Mouse (Mus musculus) erythroblast, embryonic 14.5 days (primary cell): ENCODE measurements around the gene Cul7. TPM values are rescaled to one million over a fixed set of nuclear protein-coding genes. Genes with fewer than 3 reads are reported as not detected.
A peak's percentile ranks its signal among the peaks of the same experiment; 100 is the strongest.

Experiments
- H3K27me3 ChIP-seq: 2 replicates; pipeline ENCODE4 v1.6.1; 2012; ENCODE audit warnings: inconsistent platforms; ENCODE audit not compliant: control insufficient read depth
- H3K36me3 ChIP-seq: 2 replicates; pipeline ENCODE4 v1.6.1; 2012; ENCODE audit warnings: mild to moderate bottlenecking, inconsistent platforms; ENCODE audit not compliant: control insufficient read depth
- H3K4me1 ChIP-seq: 2 replicates; pipeline ENCODE4 v1.6.1; 2012; ENCODE audit warnings: inconsistent platforms; ENCODE audit not compliant: control insufficient read depth
- H3K4me3 ChIP-seq: replicated peaks from 2 replicates; pipeline ENCODE3; 2012; ENCODE audit warnings: moderate library complexity, mild to moderate bottlenecking, inconsistent platforms
- H3K9me3 ChIP-seq: 2 replicates; pipeline ENCODE4 v1.6.1; 2012; ENCODE audit warnings: low read length, inconsistent platforms, mixed read lengths; ENCODE audit not compliant: control insufficient read depth
- GATA1 ChIP-seq: IDR thresholded peaks from 2 replicates; pipeline ENCODE4 v1.6.1; 2012; ENCODE audit warnings: low read length, inconsistent platforms, mixed read lengths
- TAL1 ChIP-seq: IDR thresholded peaks from 3 replicates; pipeline ENCODE4 v1.6.1; 2012; ENCODE audit warnings: low read length, inconsistent platforms, mixed read lengths
- polyA plus RNA-seq: library from polyadenylated mRNA; stranded (reverse); fragments of >175 nt; gene quantifications from 2 replicates; pipeline ENCODE4 v1.2.3, GENCODE M21; 2012

The Cul7 gene
- polyA plus RNA-seq, 1 experiment = 1.3 TPM

DNA sequence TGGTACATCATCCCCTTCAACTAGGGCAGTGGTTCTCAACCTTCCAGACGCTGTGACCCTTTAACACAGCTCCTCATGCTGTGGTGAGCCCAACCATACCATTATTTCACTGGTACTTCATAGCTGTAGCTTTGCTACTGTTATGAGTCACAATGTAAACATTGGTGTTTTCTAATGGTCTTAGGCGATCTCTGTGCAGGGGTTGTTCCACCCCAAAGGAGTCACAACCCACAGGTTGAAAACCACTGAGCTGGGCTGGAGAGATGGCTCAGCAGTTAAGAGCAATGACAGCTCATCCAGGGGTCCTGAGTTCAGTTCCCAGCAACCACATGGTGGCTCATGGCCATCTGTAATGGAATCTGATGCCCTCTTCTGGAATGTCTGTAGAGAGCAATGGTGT lies 41.3 kb downstream of the Cul7 start:
- Histone ChIP-seq H3K4me3 (no peak overlapping the region), H3K36me3 (peaks cover 42% of the 10 kb centered on the region), H3K27me3 (no peaks in the 10 kb centered on the region), H3K9me3 (no peaks in the 10 kb centered on the region), H3K4me1 (peaks cover 16% of the 10 kb centered on the region)
- TF ChIP-seq GATA1 (no peak), TAL1 (no peak)

DNA sequence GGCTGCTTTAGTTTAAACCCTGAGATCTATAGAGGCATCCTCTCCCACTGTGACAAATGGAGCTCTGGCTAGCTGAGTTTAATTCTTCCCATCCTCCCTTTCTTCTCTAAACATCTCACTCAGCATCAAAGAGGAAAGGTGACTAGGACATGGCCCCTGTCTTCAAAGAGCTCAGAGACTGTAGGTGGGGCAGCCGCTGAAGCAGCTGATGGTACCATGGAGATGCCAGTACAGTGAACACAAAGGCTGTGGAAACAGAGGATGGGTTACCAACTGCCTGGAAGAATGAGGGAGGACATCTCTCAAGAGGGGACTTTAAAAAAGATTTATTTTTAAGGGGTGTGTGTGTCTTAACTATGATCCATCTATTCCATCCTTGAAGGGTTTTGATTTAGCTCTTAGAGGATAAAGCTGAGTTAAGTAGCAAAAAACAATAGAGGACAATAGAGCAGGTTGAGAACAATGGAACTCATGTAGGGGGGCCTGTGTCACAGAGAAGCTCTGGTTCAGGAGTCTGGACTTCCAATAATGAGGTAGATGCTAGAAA lies 44.5 kb downstream of the Cul7 start:
- Histone ChIP-seq H3K4me1 (peaks cover 26% of the 10 kb centered on the region), H3K9me3 (no peaks in the 10 kb centered on the region), H3K36me3 (peaks cover 41% of the 10 kb centered on the region), H3K27me3 (no peaks in the 10 kb centered on the region), H3K4me3 (no peak overlapping the region)
- TF ChIP-seq GATA1 (no peak), TAL1 (no peak)

DNA sequence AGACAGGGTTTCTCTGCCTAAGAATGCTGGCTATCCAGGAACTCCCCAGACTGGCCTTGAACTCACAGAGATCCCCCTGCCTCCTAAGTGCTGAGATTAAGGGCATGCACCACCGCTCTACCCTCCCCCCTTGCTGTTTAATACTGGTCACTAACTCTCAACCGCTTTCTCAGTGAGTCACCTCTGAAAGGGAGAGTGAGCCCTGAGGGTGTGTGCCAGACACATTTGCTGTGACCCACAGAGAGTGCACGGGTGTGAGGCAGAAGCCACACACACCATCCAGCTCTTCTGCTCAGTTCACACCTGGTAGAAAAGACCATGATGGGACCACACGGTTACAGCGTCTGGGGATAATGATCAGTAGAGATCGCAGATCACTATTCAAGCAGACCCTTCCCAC lies 48.4 kb downstream of the Cul7 start:
- Histone ChIP-seq H3K4me1 (peaks cover 42% of the 10 kb centered on the region), H3K9me3 (no peaks in the 10 kb centered on the region), H3K4me3 (no peak overlapping the region), H3K27me3 (no peaks in the 10 kb centered on the region), H3K36me3 (peaks cover 42% of the 10 kb centered on the region)
- TF ChIP-seq TAL1 (no peak), GATA1 (no peak)

DNA sequence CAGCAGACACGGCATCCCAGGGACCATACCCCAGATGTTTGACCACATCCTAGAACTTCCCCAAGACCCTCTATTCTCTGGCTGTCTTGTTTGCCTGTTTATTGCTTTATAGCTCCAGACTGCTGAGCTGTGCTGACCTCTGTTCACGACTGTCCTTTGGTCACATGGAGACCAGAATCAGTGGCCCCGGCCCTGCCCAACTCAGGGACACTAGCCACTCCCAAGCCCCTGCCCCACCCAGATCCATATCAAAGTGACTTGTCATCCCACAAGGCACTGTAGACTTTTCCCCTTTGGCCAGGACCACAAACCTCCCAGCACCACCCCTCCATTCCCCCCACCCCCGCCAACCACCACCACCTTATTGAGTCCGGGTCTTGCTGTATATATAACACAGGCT lies 49.1 kb downstream of the Cul7 start:
- Histone ChIP-seq H3K36me3 (peaks cover 39% of the 10 kb centered on the region), H3K4me1 (peaks cover 49% of the 10 kb centered on the region), H3K27me3 (no peaks in the 10 kb centered on the region), H3K9me3 (no peaks in the 10 kb centered on the region), H3K4me3 (no peak overlapping the region)
- TF ChIP-seq GATA1 = no peak
- no peak for TF ChIP-seq TAL1

DNA sequence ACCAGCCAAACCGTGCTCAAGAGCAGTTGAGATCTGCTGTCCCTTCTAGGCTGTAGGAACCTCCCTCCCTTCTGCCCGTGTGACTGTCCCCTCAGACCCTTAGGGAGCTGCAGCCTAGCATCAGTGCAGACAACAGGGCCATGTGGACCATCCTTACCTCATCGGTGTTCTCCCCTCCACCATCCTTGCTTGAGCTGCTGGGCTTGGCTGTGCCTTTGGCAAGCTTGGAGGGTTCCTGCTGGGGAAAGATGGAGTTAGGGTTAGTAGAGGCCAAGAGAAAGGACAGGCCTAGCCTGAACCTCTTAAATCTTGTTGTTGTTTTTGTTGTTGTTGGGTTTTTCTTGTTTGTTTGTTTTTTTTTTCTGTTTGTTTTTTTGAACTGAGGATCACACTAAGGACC lies 49.8 kb downstream of the Cul7 start:
- H3K36me3 ChIP-seq = peaks cover 39% of the 10 kb centered on the region
- no peak overlapping the region for H3K4me3 ChIP-seq
- H3K4me1 ChIP-seq = peaks cover 53% of the 10 kb centered on the region
- TF ChIP-seq GATA1 = no peak
- no peak for TF ChIP-seq TAL1
- H3K9me3 ChIP-seq = no peaks in the 10 kb centered on the region
- H3K27me3 ChIP-seq = no peaks in the 10 kb centered on the region

DNA sequence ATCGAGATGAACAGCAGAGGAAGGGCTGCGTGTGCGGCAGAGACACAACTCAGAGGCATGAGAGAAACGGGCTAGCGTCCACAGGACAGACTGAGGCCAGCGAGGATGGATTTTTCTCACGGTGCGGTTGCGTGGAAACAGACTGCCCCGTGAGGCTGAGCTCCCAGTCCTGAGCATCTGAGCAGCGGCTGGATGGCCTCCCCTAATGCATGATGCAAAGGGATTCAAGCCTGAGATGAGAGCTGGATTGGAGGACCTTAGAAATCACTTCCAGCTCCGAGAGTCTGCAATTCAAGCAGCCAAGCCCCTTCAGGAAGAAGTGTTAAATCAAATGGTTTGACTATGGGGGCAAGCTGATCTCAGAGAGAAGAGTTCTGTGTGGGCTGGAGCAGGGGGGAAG lies 51.4 kb downstream of the Cul7 start:
- no peak for TF ChIP-seq TAL1
- no peak for TF ChIP-seq GATA1
- Histone ChIP-seq H3K4me3 (no peak overlapping the region), H3K4me1 (peaks cover 66% of the 10 kb centered on the region), H3K27me3 (no peaks in the 10 kb centered on the region), H3K9me3 (no peaks in the 10 kb centered on the region), H3K36me3 (peaks cover 34% of the 10 kb centered on the region)

DNA sequence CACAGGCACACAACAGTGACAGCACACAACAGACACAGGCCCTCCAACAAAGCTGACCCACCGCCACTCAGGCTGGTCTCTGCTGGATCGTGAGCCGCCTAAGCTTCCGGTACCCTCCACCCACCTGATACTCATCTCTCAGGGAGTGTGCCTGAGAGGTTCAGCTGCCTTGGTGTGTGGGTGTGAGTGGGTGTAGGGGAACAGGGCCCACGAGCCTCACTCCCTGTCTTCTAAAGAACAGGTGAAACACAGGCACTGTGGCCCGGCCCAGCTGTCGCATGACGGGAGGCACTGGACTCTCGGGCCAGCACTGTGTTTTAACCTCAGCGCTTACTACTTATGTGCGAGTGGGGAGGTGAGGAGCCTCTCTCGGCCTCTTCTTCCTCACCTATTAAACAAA lies 52.0 kb downstream of the Cul7 start:
- TF ChIP-seq GATA1 (no peak), TAL1 (no peak)
- no peaks in the 10 kb centered on the region for H3K9me3 ChIP-seq
- peaks cover 4% of the 10 kb centered on the region; the same call in 1 of the 2 replicates for H3K27me3 ChIP-seq
- no peak overlapping the region for H3K4me3 ChIP-seq
- peaks cover 68% of the 10 kb centered on the region for H3K4me1 ChIP-seq
- H3K36me3 ChIP-seq = peaks cover 34% of the 10 kb centered on the region

DNA sequence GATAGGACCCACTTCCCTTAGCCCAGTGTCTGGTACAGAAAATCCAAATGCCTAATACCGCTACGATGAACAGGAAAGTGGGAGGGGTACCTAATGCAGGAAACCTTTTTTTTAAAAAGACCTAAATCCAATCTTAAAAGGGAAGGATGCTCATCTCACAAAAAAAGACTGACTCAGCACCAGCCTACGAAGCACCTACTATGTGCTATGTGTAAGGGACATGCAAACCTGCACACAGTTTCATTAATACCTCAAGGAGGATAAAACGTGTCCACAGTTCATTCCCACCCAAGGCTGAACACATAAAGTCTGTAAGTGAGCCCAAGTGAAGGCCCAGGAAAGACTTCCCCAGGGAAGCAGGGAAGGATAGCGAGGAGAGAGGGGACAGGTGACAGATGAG lies 52.4 kb downstream of the Cul7 start:
- Histone ChIP-seq H3K27me3 (peaks cover 4% of the 10 kb centered on the region; the same call in 1 of the 2 replicates), H3K36me3 (peaks cover 34% of the 10 kb centered on the region), H3K9me3 (no peaks in the 10 kb centered on the region), H3K4me1 (peaks cover 68% of the 10 kb centered on the region), H3K4me3 (no peak overlapping the region)
- TF ChIP-seq TAL1 = no peak
- no peak for TF ChIP-seq GATA1

DNA sequence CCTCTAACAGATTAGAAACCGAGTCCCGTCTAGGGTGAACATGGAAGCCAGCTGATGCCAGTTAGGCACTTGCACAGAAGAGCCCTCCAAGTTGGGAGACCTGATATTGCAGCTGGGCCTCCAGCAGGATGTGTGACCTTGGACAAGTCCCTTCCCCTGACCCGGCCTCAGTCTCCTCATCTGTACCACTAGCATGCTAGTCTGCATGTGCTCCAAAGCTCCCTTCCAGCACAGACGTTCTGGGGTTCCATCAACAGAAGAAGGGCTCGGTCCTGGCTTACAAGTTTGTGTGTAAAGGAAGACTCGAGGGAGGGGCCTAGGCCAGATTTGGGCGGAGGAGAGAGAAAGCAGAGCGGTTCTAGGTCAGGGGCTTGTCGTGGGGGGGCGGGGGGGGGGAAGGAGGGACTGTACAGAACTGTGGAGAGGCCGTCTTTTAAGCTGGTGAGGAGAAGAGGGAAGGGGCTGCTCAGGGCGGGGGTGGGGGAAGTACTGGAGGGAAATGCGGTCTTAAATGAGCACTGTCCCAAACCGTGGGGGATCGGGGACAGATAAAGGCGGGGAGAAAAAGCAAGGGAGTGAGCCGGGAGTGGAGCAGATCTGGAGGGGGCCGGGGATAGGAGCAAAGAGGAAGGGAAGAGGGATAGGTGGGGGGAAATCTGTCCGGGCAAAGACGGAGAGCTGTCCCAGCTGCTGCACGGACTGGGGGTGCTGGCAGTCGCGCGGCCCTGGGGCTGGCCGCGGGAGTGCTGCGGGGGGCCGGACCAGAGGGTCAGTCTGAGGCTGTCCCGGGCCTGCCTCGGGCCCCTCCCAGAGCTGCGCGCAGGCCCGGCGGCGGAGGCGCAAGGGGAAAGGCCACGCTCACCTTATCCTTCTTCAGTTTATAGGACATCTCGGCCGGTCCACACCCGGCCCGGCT lies 54.1 kb downstream of the Cul7 start:
- Histone ChIP-seq H3K4me1 (peaks cover 61% of the 10 kb centered on the region), H3K9me3 (peaks cover 2% of the 10 kb centered on the region; the same call in 1 of the 2 replicates), H3K4me3 (peak overlapping the region; percentile 92), H3K27me3 (peaks cover 4% of the 10 kb centered on the region; the same call in 1 of the 2 replicates), H3K36me3 (peaks cover 19% of the 10 kb centered on the region)
- TF ChIP-seq TAL1 (no peak), GATA1 (no peak)
